ENCODE assay signal across 34 mouse cellular contexts in genomic region chr14:75017877-75018825, GRCm38 (mm10). TPM values are rescaled to one million over a fixed set of nuclear protein-coding genes. Genes with fewer than 3 reads are reported as not detected.
DNase-seq lines count a peak whose midpoint lies in the region; ATAC-seq and TF ChIP-seq lines count a peak whose summit lies in the region.
"Had no signal": no experiment of that assay in that cellular context is flagged by ENCODE, and none has a peak within 500 bp of the region (broad histone marks: within the 10 kb centered on the region; RNA-seq: fewer than 3 reads in every experiment).

No protein-coding gene starts in this region.

- H3K4me3 ChIP-seq in intestine, embryonic 15.5 days (replicated peaks) = no peak overlapping the region
- no peak overlapping the region for H3K4me3 ChIP-seq in intestine, postnatal 0 days (ENCODE audit: low read depth, low read length)
- H3K4me3 ChIP-seq in bone marrow, adult 2 months (replicated peaks; ENCODE audit: control insufficient read depth, low read depth, low read length) = no peak overlapping the region
- H3K4me3 ChIP-seq in neural tube, embryonic 15.5 days (replicated peaks) = no peak overlapping the region
- H3K4me3 ChIP-seq: embryonic facial prominence, embryonic 13.5 days; forebrain, embryonic 10.5 days; forebrain, embryonic 15.5 days; gastrocnemius, adult 2 months; hindbrain, embryonic 10.5 days; layer of hippocampus, adult 2 months; left cerebral cortex, adult 2 months; limb, embryonic 13.5 days; liver, embryonic 12.5 days; stomach, embryonic 15.5 days had no signal

- peak; percentile 92 for DNase-seq in A20 (ENCODE audit: low read depth, low spot score)
- DNase-seq in lung, postnatal 36 days = no peak
- DNase-seq in retina, embryonic 14.5 days (ENCODE audit: low spot score) = no peak
- DNase-seq: adrenal gland, adult 8-10 months; cerebellum, adult 11 months; cerebellum, adult 9-10 months; cerebellum, postnatal 36 days; embryo, embryonic 11 days; gastrocnemius, adult 2 months; gastrocnemius, postnatal 36 days; heart, postnatal 14 days; kidney, adult 11 months; kidney, postnatal 36 days; midbrain, embryonic 14.5 days; right cerebral cortex, postnatal 25 days; thymus, adult 2 months; thymus, postnatal 4 days had no signal

- no peak overlapping the region for H3K4me2 ChIP-seq in intestine, embryonic 15.5 days (replicated peaks)
- no peak overlapping the region for H3K4me2 ChIP-seq in intestine, postnatal 0 days (replicated peaks; ENCODE audit: low read depth)
- H3K4me2 ChIP-seq in neural tube, embryonic 15.5 days = no peak overlapping the region
- H3K4me2 ChIP-seq: embryonic facial prominence, embryonic 13.5 days; forebrain, embryonic 15.5 days; limb, embryonic 13.5 days; liver, embryonic 12.5 days; stomach, embryonic 15.5 days had no signal

- H3K27me3 ChIP-seq in intestine, embryonic 15.5 days (replicated peaks) = no peaks in the 10 kb centered on the region
- peaks cover 10% of the 10 kb centered on the region; the same call in 1 of the 2 replicates for H3K27me3 ChIP-seq in intestine, postnatal 0 days (replicated peaks; ENCODE audit: control insufficient read depth, insufficient read depth, low read length)
- peaks cover 8% of the 10 kb centered on the region; the same call in 1 of the 2 replicates for H3K27me3 ChIP-seq in neural tube, embryonic 15.5 days (replicated peaks)
- H3K27me3 ChIP-seq: forebrain, embryonic 15.5 days; stomach, embryonic 15.5 days had no signal

- 84% methylated on average over 18 of the region's 18 CpGs for WGBS in intestine, embryonic 15.5 days
- WGBS in intestine, postnatal 0 days = 79% methylated on average over 18 of the region's 18 CpGs
- 76% methylated on average over 18 of the region's 18 CpGs for WGBS in bone marrow, adult 2 months
- 91% methylated on average over 18 of the region's 18 CpGs for WGBS in neural tube, embryonic 15.5 days

- no peak overlapping the region for H3K27ac ChIP-seq in intestine, embryonic 15.5 days
- no peak overlapping the region for H3K27ac ChIP-seq in intestine, postnatal 0 days (ENCODE audit: low read depth, low read length)
- peak overlapping the region; percentile 76; the same call in 1 of the 2 replicates for H3K27ac ChIP-seq in bone marrow, adult 2 months (ENCODE audit: control insufficient read depth, insufficient read depth, low read depth, low read length, poor library complexity)
- no peak overlapping the region for H3K27ac ChIP-seq in neural tube, embryonic 15.5 days (replicated peaks)
- H3K27ac ChIP-seq: embryonic facial prominence, embryonic 13.5 days; forebrain, embryonic 10.5 days; forebrain, embryonic 15.5 days; gastrocnemius, adult 2 months; hindbrain, embryonic 10.5 days; layer of hippocampus, adult 2 months; left cerebral cortex, adult 2 months; limb, embryonic 13.5 days; liver, embryonic 12.5 days; stomach, embryonic 15.5 days had no signal

- 0 out of 2 replicates have a peak, but pooled peaks have one; percentile 10 for ATAC-seq in intestine, embryonic 15.5 days
- no peak for ATAC-seq in intestine, postnatal 0 days
- 0 out of 2 replicates have a peak, but pooled peaks have one; percentile 3 for ATAC-seq in monocyte, adult 5-6 weeks (replicated peaks; ENCODE audit: insufficient number of reproducible peaks, low FRiP score, low TSS enrichment, poor library complexity, severe bottlenecking)
- no peak for ATAC-seq in neural tube, embryonic 15.5 days (ENCODE audit: low FRiP score)
- ATAC-seq: activated CD4-positive, CD25-positive, alpha-beta regulatory T cell, adult 4 months; forebrain, embryonic 15.5 days; hindbrain, embryonic 16.5 days; liver, embryonic 12.5 days; liver, postnatal 0 days had no signal

- 0 out of 2 replicates have a peak, but pooled peaks cover 4% of the 10 kb centered on the region for H3K4me1 ChIP-seq in intestine, embryonic 15.5 days (replicated peaks)
- H3K4me1 ChIP-seq in intestine, postnatal 0 days (replicated peaks; ENCODE audit: control insufficient read depth, insufficient read depth, low read length) = no peaks in the 10 kb centered on the region
- H3K4me1 ChIP-seq in bone marrow, adult 2 months (ENCODE audit: control insufficient read depth, insufficient read depth, low read length) = peaks cover 5% of the 10 kb centered on the region; the same call in 1 of the 2 replicates
- peaks cover 9% of the 10 kb centered on the region; the same call in 1 of the 2 replicates for H3K4me1 ChIP-seq in neural tube, embryonic 15.5 days
- H3K4me1 ChIP-seq: stomach, embryonic 15.5 days had no signal

- no peak overlapping the region for H3K9ac ChIP-seq in intestine, embryonic 15.5 days
- H3K9ac ChIP-seq in intestine, postnatal 0 days (ENCODE audit: low read depth, low read length) = no peak overlapping the region
- H3K9ac ChIP-seq in neural tube, embryonic 15.5 days (replicated peaks) = no peak overlapping the region
- H3K9ac ChIP-seq: embryonic facial prominence, embryonic 13.5 days; forebrain, embryonic 15.5 days; limb, embryonic 13.5 days; liver, embryonic 12.5 days; liver, postnatal 0 days; stomach, embryonic 15.5 days had no signal

- H3K36me3 ChIP-seq in intestine, embryonic 15.5 days = no peaks in the 10 kb centered on the region
- no peaks in the 10 kb centered on the region for H3K36me3 ChIP-seq in intestine, postnatal 0 days (ENCODE audit: control insufficient read depth, insufficient read depth)
- H3K36me3 ChIP-seq in neural tube, embryonic 15.5 days = no peaks in the 10 kb centered on the region
- H3K36me3 ChIP-seq: embryonic facial prominence, embryonic 13.5 days; forebrain, embryonic 10.5 days; forebrain, embryonic 15.5 days; hindbrain, embryonic 10.5 days; limb, embryonic 13.5 days; liver, embryonic 12.5 days; stomach, embryonic 15.5 days had no signal

- H3K9me3 ChIP-seq in intestine, embryonic 15.5 days = no peaks in the 10 kb centered on the region
- no peaks in the 10 kb centered on the region for H3K9me3 ChIP-seq in intestine, postnatal 0 days (ENCODE audit: control insufficient read depth)
- H3K9me3 ChIP-seq in neural tube, embryonic 15.5 days (replicated peaks) = no peaks in the 10 kb centered on the region
- H3K9me3 ChIP-seq: embryonic facial prominence, embryonic 13.5 days; forebrain, embryonic 10.5 days; forebrain, embryonic 15.5 days; hindbrain, embryonic 10.5 days; limb, embryonic 13.5 days; liver, embryonic 12.5 days; stomach, embryonic 15.5 days had no signal

- no peak for TF ChIP-seq CTCF in intestine, postnatal 0 days (IDR thresholded peaks at IDR 0.05; ENCODE audit: low read depth)
- no peak for TF ChIP-seq CTCF in bone marrow, adult 2 months (IDR thresholded peaks at IDR 0.05; ENCODE audit: control insufficient read depth, insufficient read depth, low read length)

- TF ChIP-seq POLR2A in bone marrow, adult 2 months (IDR thresholded peaks at IDR 0.05; ENCODE audit: borderline replicate concordance, control insufficient read depth, low read depth, low read length) = no peak

RNA-seq across cellular contexts. Expression of gene Rubcnl, which starts 2.3 kb away (rescaled TPM):
- 0.43 and 0.55 TPM in 2 replicates for polyA plus RNA-seq in intestine, embryonic 15.5 days (2015; fragmentation: Nextera tagmentation; extraction: Ambion mirVana)
- polyA plus RNA-seq in intestine, postnatal 0 days (2015; fragmentation: Nextera tagmentation; extraction: Ambion mirVana) = 0.22 and 0.26 TPM in 2 replicates
- 8.8 and 14.0 TPM in 2 replicates for polyA plus RNA-seq in bone marrow, adult 2 months (2011; ENCODE audit: insufficient read depth, insufficient read length, low replicate concordance, missing spikeins)
- 33.3 to 38.2 TPM (median 36.0 TPM) in 3 replicates for total RNA-seq in monocyte, adult 5-6 weeks (2017)
- 0.10 and 0.69 TPM in 2 replicates for polyA plus RNA-seq in neural tube, embryonic 15.5 days (2015; fragmentation: Nextera tagmentation; extraction: Ambion mirVana)

Comparison
In these comparisons a context has a peak if more than half of its experiments do, and no peak if none do; other contexts are left out.
1. ATAC-seq: peak in intestine, embryonic 15.5 days (single experiment) and monocyte, adult 5-6 weeks (single experiment); none in intestine, postnatal 0 days (single experiment) and neural tube, embryonic 15.5 days (single experiment).